Mouse (Mus musculus): ENCODE results near the gene Azin2. TPM values are rescaled to one million over a fixed set of nuclear protein-coding genes. Genes with fewer than 3 reads are reported as not detected.

The Azin2 gene
- polyA plus RNA-seq, 1 experiment from 2014 or later: 32.3 TPM

DNA sequence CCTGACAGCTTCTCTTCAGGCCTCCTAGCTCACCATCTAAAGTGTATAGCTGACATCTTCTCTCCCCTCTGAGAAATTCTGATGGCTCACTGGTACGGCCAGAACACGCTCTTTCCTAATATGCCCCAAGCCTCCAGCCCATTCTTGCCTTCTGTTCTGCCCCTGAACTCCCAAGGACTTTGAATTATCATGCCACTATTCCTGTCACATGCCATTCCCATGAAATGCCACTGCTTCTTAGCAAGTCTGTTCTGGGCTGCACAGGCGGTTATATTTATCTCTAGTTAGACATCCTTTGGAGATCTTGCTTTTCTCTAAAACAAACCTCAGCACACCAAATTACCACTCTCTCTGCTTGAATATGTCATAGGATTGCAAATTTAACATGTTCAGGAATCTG is 38.6 kb downstream of the Azin2 start:
- H3K36me3 ChIP-seq: no peaks in the 10 kb centered on the region
- peaks cover 7% of the 10 kb centered on the region; the same call in 1 of the 2 replicates for H3K27me3 ChIP-seq
- H3K4me2 ChIP-seq (replicated peaks): no peak overlapping the region
- H3K27ac ChIP-seq: no peak overlapping the region
- no peak overlapping the region for H3K4me3 ChIP-seq
- no peaks in the 10 kb centered on the region for H3K9me3 ChIP-seq
- 89% methylated on average over 3 of the region's 3 CpGs for WGBS
- no peak overlapping the region for H3K9ac ChIP-seq
- ATAC-seq (ENCODE audit: low FRiP score, low read depth): no peak
- peaks cover 4% of the 10 kb centered on the region for H3K4me1 ChIP-seq

DNA sequence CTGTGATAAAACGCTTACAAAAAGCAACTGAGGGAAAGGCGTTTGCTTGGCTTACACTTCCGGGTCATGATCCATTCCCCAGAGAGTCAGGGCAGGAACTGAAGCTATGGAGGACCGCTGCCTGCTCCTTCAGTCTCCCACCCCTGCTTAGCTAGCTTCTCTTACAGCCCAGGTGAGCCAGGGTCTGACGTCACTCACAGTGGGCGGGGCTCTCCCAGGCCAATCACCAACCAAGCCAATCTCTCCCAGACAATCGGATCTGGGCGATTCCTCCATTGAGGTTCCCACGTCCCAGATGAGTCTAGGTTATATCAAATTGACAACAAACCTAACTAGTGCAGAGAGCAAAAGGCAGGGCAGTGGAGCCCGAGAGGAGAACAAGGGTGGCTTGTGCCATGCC is 43.1 kb downstream of the Azin2 start:
- H3K4me3 ChIP-seq: no peak overlapping the region
- H3K27ac ChIP-seq: no peak overlapping the region
- H3K9me3 ChIP-seq: no peaks in the 10 kb centered on the region
- ATAC-seq (ENCODE audit: low FRiP score, low read depth): no peak
- no peak overlapping the region for H3K9ac ChIP-seq
- H3K4me2 ChIP-seq (replicated peaks): no peak overlapping the region
- peaks cover 7% of the 10 kb centered on the region; the same call in 1 of the 2 replicates for H3K27me3 ChIP-seq
- WGBS: 29% methylated on average over 10 of the region's 10 CpGs
- peaks cover 8% of the 10 kb centered on the region for H3K4me1 ChIP-seq
- no peaks in the 10 kb centered on the region for H3K36me3 ChIP-seq

DNA sequence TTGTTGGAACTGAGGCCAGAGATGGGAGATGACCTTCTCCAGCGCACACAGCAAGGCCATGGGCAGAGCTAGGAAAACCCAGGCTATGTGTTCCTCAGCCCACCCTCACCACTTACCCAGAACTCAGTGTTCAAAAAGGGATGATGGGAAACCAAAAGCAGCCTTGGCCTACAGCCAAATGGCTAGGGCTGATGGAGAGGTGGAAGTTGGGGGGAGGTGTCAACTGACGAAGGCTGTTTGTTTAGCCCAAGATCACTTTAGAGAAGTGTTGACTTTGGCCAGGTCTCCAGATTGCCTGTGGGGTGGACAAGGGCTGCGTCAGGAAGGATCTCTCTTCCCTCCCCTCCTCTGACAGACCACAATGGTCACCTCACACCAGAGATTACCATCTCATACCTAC is 44.1 kb downstream of the Azin2 start:
- H3K4me2 ChIP-seq (replicated peaks): no peak overlapping the region
- no peak for ATAC-seq (ENCODE audit: low FRiP score, low read depth)
- WGBS: 55% methylated on average over 3 of the region's 3 CpGs
- H3K4me1 ChIP-seq: peaks cover 8% of the 10 kb centered on the region
- H3K27ac ChIP-seq: no peak overlapping the region
- no peak overlapping the region for H3K4me3 ChIP-seq
- H3K9ac ChIP-seq: no peak overlapping the region
- H3K27me3 ChIP-seq: no peaks in the 10 kb centered on the region
- H3K36me3 ChIP-seq: no peaks in the 10 kb centered on the region
- H3K9me3 ChIP-seq: no peaks in the 10 kb centered on the region

DNA sequence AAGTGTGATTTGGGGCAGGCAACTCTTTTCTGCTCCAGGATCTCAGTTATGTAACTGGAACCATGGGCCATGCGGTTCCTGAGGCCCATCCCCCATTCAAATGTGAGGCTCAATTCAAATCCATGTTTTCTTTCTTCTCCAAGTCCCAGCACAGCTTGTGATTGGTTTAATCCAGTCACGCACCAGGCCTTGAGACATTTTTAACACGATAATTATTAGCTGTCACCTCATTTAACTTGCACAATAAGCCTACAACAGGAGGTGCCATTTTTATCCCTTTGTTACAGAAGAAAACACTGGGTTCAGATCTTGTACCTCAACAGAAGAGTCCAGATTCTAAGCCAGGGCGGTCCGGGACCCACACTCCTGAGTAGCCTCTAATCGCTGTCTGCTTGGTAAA is 44.5 kb downstream of the Azin2 start:
- H3K9ac ChIP-seq: no peak overlapping the region
- WGBS: 85% methylated on average over 6 of the region's 6 CpGs
- H3K4me3 ChIP-seq: no peak overlapping the region
- no peaks in the 10 kb centered on the region for H3K27me3 ChIP-seq
- H3K4me2 ChIP-seq (replicated peaks): no peak overlapping the region
- ATAC-seq (ENCODE audit: low FRiP score, low read depth): no peak
- H3K36me3 ChIP-seq: no peaks in the 10 kb centered on the region
- no peak overlapping the region for H3K27ac ChIP-seq
- no peaks in the 10 kb centered on the region for H3K9me3 ChIP-seq
- H3K4me1 ChIP-seq: peaks cover 8% of the 10 kb centered on the region

DNA sequence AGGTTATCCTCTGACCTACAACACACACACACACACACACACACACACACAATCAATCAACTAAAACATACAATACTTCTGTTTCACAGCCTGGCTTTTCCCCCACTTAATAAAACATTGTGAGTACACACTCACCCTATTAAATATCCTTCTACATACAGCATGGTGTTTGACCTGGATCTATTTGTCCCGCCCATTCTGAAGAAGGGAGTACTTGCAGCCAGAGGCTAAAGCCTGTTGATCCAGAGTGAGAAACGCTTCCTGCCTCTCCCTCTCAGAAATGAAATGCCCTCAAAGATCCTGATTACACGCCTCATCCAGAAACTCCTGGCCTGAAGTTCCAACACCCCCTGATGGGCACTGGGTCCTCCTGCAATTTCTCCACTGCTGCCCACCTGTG is 45.1 kb downstream of the Azin2 start:
- H3K4me2 ChIP-seq (replicated peaks): no peak overlapping the region
- 70% methylated on average over 3 of the region's 3 CpGs for WGBS
- H3K27ac ChIP-seq: no peak overlapping the region
- no peaks in the 10 kb centered on the region for H3K27me3 ChIP-seq
- peaks cover 8% of the 10 kb centered on the region for H3K4me1 ChIP-seq
- no peak for ATAC-seq (ENCODE audit: low FRiP score, low read depth)
- H3K4me3 ChIP-seq: no peak overlapping the region
- H3K9me3 ChIP-seq: no peaks in the 10 kb centered on the region
- no peak overlapping the region for H3K9ac ChIP-seq
- peaks cover 1% of the 10 kb centered on the region; the same call in 1 of the 2 replicates for H3K36me3 ChIP-seq

DNA sequence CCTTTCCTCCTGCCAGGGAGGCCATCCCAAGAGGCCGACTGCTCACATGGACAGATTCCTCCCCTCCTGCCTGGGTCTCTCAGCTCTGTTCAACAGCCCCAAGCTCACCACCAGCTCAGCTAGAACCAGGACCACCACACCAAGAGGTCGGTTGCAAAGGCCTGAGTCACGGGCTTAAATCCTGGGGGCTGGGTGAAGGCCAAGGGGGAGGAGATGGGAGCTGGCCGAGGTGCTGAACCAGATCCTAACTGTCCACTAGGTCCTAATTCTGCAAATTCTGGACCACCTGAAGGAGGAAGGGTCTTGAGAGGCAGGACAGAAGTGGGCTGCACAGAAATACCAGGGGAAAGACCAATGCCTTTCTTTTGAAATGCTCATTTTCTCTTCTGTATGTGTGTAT is 48.4 kb downstream of the Azin2 start:
- H3K9me3 ChIP-seq: no peaks in the 10 kb centered on the region

DNA sequence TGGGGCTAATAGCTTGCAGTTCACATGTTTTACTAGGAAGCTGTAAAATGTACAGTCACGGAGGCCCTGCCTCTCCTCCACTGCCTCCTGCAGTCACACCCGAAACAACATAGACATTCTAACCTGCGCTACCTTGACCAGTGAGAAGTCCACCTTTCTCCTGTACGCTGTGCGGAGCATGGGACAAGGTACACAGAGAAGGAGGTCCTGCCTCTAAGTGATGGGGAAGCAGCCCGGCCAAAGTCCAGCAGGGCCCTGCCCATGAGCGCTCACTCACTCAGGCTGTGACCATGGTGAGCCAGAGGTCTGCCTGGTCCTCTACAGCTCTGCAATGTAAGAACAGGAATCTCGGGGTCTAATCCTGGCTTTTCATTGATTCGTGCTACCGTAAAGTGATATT is 50.2 kb downstream of the Azin2 start:
- Histone ChIP-seq H3K4me1 (peaks cover 8% of the 10 kb centered on the region; the same call in 1 of the 2 replicates), H3K27ac (no peak overlapping the region), H3K36me3 (peaks cover 25% of the 10 kb centered on the region), H3K4me2 (replicated peaks) (no peak overlapping the region), H3K27me3 (no peaks in the 10 kb centered on the region), H3K4me3 (no peak overlapping the region), H3K9ac (no peak overlapping the region), H3K9me3 (no peaks in the 10 kb centered on the region)
- WGBS: 88% methylated on average over 10 of the region's 10 CpGs
- no peak for ATAC-seq (ENCODE audit: low FRiP score, low read depth)

More for the DNA sequence above, 48.4 kb downstream of the Azin2 start:
- Histone ChIP-seq H3K9ac (no peak overlapping the region), H3K27me3 (no peaks in the 10 kb centered on the region), H3K4me2 (replicated peaks) (no peak overlapping the region), H3K4me1 (peaks cover 8% of the 10 kb centered on the region), H3K4me3 (no peak overlapping the region), H3K36me3 (peaks cover 23% of the 10 kb centered on the region), H3K27ac (no peak overlapping the region)
- no peak for ATAC-seq (ENCODE audit: low FRiP score, low read depth)
- WGBS: 19% methylated on average over 4 of the region's 4 CpGs

DNA sequence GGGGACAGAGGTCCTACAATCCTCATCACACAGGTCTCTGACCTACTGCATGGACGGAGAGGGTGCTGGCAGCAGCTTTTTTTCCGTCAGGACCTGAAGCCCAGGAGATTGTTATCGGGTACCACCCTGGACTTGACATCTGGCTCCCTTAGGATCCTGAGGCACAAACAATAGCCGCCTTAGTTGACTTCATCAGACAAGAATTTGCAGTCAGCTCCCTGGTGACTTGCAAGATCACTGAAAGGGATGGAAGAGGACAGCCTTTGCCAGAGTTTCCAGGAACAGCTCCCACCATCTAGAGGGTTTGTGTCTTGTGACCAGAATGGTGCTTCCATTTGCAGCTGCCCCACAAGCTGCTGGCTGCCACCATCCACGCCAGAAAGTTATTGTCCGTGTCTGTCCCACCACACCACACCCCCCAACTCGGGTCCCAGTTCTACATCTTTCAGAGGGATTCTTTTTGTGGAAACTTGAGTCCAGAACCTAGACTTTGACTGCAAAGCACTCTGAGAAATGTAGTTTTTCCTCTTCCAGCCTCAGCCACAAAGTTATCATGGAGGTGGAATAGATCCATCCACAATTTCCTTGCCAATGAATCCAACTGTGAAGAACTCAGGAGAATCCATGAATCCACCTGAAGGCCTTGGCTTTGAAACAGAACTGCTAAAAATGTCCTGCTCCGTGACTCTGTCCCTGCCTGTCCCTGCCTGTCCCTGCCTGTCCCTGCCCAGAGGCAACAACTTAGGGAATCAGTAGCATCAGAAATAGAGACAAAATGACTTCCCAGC is 51.8 kb downstream of the Azin2 start:
- no peak for ATAC-seq (ENCODE audit: low FRiP score, low read depth)
- Histone ChIP-seq H3K27ac (no peak overlapping the region), H3K9ac (no peak overlapping the region), H3K9me3 (no peaks in the 10 kb centered on the region), H3K36me3 (peaks cover 25% of the 10 kb centered on the region), H3K4me2 (replicated peaks) (no peak overlapping the region), H3K27me3 (no peaks in the 10 kb centered on the region), H3K4me3 (no peak overlapping the region), H3K4me1 (peaks cover 20% of the 10 kb centered on the region)
- WGBS: 82% methylated on average over 8 of the region's 8 CpGs

DNA sequence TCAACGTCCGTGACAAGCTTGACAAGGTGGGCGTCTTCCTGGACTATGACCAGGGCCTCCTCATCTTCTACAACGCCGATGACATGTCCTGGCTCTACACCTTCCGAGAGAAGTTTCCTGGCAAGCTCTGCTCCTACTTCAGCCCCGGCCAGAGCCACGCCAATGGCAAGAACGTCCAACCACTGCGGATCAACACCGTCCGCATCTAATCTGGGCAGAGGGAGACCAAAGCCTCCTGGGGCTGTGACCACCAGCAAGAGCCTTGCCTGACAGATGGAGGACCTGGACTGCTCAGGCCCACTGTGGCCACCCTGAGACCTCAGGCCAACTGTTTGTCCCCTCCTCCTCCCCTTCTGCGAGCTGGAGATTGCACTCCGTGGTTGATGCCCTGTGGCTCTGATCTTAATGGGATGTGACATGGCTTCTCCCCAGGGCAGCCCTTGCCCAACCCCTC is 52.8 kb downstream of the Azin2 start:
- Histone ChIP-seq H3K4me3 (no peak overlapping the region), H3K9me3 (no peaks in the 10 kb centered on the region), H3K9ac (no peak overlapping the region), H3K27ac (no peak overlapping the region), H3K4me1 (peaks cover 31% of the 10 kb centered on the region), H3K27me3 (no peaks in the 10 kb centered on the region), H3K36me3 (peaks cover 25% of the 10 kb centered on the region), H3K4me2 (replicated peaks) (no peak overlapping the region)
- ATAC-seq (ENCODE audit: low FRiP score, low read depth): no peak
- WGBS: 90% methylated on average over 14 of the region's 14 CpGs

DNA sequence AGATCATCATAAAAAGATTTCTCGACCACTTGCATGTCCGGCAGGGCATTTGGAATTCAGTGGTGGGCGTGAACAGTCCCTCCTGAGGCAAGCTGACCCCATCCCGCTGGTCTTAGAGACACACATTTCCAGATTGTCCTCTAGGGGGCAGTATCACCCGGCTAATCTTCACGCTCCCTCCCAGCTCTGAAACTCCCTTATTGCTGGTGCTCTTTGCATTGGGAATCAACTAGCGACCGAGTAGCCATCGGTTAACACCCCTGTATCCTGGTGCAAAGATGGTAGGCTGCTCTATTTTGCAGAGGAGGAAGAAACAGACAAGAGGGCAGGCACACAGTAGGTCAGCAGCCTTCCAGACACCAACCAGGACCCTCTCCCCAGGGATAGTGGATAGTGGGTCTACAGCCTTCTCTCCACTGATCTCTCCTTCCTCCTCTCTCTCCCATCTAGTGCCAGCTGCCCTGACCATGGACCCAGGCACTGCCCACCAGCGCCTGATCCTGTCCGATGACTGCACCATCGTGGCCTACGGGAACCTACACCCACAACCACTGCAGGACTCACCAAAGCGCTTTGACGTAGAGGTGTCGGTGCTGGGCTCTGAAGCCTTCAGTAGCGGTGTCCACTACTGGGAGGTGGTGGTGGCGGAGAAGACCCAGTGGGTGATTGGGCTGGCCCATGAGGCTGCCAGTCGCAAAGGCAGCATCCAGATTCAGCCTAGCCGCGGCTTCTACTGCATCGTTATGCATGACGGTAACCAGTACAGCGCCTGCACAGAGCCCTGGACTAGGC is 53.5 kb downstream of the Azin2 start:
- Histone ChIP-seq H3K9ac (no peak overlapping the region), H3K4me1 (peaks cover 37% of the 10 kb centered on the region), H3K36me3 (peaks cover 25% of the 10 kb centered on the region), H3K27ac (no peak overlapping the region), H3K4me2 (replicated peaks) (no peak overlapping the region), H3K9me3 (no peaks in the 10 kb centered on the region), H3K27me3 (no peaks in the 10 kb centered on the region), H3K4me3 (no peak overlapping the region)
- no peak for ATAC-seq (ENCODE audit: low FRiP score, low read depth)
- 62% methylated on average over 24 of the region's 24 CpGs for WGBS

DNA sequence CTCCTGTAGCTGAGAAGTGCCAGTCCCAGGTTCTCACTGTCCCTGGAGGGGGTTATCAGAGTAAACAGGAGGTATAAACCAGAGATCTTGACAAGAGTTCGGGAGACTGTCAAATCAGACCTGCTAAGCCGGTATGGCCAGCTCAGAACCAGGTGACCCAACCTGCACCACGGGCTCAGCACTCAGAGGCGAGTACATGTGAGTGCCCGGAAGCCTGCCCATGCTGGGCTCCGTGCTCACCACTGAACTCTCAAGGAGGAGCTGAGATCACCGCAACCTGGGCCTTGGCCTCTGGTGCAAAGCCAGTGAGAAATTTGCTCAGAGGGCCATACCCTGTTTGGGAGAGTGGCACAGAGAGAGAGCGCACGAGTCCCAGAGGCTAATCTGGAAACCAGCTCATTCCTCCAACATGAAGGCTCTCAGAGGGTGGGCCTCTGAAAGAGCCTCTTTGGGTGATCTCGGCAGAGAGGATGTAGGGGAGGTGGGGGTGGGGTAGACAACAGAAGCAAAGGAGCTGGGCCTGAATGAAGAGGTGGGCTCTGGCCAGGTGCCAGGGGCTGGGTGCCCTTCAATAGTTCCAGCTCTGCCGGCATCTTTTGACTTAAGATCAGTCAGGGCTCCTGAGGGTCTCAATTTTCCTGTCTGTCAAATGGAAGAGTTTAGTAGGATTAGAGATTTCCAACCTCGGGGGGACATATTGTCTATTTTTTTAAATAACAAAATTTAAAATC is 54.8 kb downstream of the Azin2 start:
- Histone ChIP-seq H3K4me3 (no peak overlapping the region), H3K36me3 (peaks cover 39% of the 10 kb centered on the region), H3K27ac (no peak overlapping the region; the same call in 1 of the 2 replicates), H3K9me3 (no peaks in the 10 kb centered on the region), H3K4me1 (peaks cover 44% of the 10 kb centered on the region), H3K9ac (0 out of 2 replicates have a peak overlapping the region, but pooled peaks have one; percentile 3), H3K27me3 (no peaks in the 10 kb centered on the region), H3K4me2 (replicated peaks) (no peak overlapping the region)
- WGBS: 68% methylated on average over 12 of the region's 12 CpGs
- no peak for ATAC-seq (ENCODE audit: low FRiP score, low read depth)

DNA sequence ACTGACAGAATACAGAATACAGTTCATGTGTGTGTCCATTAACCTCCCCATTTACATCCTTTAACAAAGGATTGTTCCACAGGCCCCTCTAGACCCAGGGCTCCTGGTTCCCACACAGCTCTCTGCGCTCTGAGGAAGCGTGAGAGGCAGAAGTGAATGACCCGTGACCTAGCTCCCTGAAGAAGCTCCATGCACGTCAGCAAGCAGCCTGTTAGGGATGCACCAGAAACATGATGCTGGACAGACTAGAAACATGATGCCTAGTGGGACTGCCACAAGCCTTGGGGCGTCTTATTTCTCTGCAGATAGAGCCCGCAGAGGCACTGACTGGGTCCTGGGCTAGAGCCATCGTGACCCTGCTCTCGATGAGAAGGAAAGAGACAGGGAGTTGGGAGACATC is 55.5 kb downstream of the Azin2 start:
- Histone ChIP-seq H3K4me2 (replicated peaks) (no peak overlapping the region), H3K27ac (no peak overlapping the region; the same call in 1 of the 2 replicates), H3K36me3 (peaks cover 41% of the 10 kb centered on the region), H3K27me3 (no peaks in the 10 kb centered on the region), H3K9me3 (no peaks in the 10 kb centered on the region), H3K9ac (peak overlapping the region; percentile 14; the same call in 1 of the 2 replicates), H3K4me1 (peaks cover 44% of the 10 kb centered on the region), H3K4me3 (no peak overlapping the region)
- ATAC-seq (ENCODE audit: low FRiP score, low read depth): no peak
- WGBS: 42% methylated on average over 8 of the region's 8 CpGs
